Mouse (Mus musculus): Measurements from ENCODE around the gene Hint3.
"Not testable (repeated sequence)": the region's sequence is repeated elsewhere in the genome, so short reads cannot be mapped to it uniquely, and the experiment has no call there.

Gene Hint3

DNA sequence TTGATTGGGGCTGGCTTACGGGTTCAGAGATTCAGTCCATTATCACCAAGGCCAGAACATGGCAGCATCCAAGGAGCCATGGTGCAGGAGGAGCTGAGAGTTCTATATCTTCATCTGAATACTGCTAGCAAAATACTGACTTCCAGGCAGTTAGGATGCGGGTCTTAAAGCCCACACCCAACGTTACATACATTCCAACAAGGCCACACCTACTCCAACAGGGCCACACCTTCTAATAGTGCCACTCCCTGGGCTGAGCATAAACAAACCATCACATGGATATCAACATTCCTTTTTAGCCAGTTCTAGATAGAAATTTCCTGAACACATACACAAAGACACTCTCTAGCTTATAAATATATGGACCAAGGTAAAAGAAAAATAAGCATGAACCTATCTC lies at the start of gene Hint3:
TSS of gene Hint3 (minus strand) at position 120 of the 400 bp plus-strand sequence.
- no peak for DNase-seq (ENCODE audit: low read depth, low spot score)

DNA sequence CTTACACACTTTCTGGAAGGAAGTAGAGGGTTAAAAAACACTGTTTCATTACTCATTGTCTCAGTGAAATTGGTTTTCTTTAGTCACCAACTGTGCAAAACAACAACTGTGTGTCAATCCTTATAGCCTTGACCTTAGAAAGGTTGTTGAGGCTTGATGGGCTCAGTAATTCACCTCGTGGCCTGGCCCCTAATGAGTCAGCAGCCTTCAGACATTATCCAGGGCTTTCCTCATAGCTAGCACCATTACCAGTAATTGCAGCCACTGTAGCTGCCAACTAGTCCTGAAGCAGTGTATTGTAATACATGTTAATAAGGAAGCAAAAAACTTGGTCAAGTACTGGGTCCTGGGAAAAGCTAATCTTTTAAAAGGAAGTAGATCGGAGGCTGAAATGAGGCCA lies 48.6 kb upstream of the Hint3 start:
- peak; percentile 35 for DNase-seq (ENCODE audit: low read depth, low spot score)

DNA sequence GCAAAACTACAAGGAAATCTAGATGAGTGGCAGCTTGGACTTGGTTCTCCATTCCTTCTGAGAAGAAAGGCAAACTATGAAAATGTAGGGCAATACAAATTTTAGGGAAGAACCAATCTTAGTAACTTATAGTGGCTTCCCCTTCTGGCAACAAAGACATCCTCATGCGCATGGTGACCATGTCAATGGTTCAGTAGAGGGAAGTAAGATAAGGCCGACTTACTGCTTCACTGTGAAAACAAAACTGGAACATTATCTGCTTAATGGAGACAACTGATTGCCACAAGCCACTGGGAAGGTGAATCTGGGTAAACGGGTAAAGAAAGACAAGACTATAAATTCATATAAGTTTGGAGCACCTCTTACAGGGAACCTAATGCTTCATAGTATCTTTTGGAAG lies 45.4 kb upstream of the Hint3 start:
- DNase-seq (ENCODE audit: low read depth, low spot score), result no peak

DNA sequence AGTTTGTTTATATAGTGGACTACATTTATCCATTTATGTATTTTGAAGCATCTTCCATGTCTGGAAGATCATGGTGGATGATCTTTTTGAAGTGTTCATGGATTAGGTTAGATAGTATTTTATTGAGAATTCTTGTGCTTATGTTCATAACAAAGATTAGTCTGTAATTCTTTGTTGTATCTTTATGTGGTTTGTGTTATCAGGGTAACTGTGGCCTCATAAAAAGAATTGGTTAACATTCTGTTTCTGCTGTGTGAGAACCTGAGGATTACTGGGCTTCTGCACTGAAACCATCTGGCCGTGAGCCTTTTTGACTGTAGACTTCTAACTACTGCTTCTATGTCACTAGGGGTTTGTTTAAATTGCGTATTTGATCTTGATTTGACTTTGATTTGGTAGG lies 37.1 kb upstream of the Hint3 start:
- DNase-seq (ENCODE audit: low read depth, low spot score), result no peak

DNA sequence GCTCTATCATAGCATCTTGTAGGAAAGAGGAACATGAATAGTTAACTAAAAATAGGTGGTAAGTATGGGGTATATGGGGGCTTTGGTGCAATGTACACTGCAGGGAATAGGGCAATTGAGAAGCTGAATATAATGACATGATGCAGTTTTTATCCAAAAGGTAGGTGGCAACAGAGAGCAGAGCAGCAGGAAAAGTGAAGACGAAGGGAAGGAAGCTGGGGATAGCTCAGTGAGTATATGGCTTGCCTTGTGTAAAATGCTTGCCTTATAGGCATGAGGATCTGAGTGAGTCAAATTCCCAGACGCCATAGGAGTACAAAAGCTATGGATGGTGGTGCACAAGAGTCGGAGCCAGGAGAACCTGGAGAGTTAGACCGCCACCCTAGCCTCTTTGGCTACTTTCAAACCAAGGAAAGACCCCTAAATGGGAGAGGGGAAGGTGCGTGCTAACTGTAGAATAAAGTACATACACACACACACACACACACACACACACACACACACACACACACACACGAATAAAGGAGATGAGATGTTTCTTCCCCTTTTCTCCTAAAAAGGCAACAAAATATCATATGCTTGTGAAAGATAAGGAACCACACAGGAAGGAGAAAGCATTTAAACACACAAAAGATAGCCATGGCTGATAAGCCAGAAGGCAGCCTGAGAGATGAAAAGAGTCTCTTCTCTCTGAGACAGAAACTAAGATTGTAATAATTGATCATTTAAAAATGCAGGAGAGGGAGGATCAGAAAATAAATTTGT lies 31.3 kb upstream of the Hint3 start:
- DNase-seq (ENCODE audit: low read depth, low spot score), result peak; percentile 18

DNA sequence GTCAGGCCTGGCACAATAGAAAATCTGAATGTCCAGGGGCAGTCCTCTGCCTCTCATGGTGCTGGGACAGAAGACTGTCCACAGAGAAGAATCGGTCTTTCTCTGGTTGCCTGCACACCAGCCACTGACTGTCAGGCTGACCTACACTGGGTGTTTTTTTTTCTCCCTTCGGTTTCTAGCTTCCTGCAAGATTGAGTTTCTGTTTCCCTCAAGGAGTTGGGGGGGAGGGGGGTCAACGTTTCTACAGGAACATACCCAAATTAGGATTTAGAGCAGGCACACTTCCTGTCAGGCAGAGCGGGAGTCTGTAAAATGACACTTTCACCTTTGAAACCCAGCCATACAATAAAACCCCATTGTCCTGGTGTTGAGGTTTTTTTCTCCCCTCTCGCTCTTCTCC lies 26.2 kb upstream of the Hint3 start:
- peak; percentile 12 for DNase-seq (ENCODE audit: low read depth, low spot score)

DNA sequence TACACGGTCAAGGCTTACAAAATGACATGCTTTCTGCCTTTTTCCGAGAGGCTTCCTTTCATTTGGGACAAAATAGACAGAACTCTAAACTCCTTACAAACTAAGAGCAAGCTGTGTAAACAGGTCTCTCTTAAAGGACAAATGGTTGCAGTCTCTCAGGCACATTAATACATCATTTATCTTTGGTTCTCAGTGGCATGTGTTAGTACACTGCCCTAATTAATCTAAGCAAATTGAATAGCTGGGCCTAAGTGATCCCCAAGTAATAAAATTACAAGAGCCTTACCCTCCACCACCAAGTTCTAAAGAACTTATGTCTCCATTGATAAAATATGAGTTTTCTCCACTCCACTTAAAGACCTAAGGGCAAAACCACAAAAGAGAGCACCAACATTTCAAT lies 18.2 kb upstream of the Hint3 start:
- no peak for DNase-seq (ENCODE audit: low read depth, low spot score)

DNA sequence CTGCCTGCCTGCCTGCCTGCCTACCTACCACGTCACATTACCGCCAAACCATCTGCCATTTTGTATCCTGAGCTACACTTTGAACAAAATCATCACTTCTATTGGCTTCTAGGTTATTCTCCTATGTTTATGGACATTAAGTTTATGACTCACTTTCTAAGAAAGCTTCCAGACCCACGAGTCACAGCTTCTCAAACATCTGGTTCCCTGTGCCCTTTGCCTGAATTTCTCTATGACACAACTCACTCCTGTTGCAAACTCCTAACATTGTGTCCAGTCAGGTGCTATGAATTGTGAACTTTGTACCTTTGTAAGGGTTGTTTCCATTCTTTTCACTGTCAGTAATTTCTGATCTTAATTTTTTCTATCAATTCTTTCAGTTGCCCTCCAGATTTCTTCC lies 8.8 kb upstream of the Hint3 start:
- peak; percentile 88 for DNase-seq (ENCODE audit: low read depth, low spot score)

DNA sequence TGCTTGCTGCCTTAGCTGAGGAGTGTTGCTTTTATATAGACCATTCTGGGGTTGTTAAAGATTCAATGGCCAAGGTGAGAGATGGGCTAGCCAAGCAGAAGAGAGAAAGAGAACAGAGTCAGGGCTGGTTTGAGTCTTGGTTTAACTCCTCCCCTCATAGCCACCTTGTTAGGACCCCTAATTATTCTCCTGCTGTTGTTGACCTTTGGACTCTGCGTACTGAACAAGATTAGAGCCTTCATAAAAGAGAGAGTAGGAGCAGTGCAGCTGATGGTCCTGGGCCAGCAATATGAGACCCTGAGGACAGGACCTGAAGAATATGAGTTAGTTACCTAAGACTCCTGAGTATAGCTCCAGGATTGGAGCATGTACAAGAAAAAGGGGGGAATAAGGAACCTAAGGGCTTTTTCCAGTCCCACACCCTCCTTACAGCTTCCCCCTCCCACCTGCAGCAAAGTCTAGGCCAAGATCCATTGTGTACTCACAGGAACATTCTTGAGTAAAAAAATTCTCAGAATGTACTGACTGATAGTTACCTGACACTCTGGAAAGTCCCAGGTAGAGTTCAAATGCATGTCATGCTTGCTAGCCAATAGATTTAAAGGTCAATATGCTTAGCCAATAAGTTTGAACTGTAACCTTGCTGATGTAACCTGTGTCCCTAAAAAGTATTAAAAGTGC lies 7.2 kb upstream of the Hint3 start:
- not testable (repeated sequence) for DNase-seq (ENCODE audit: low read depth, low spot score)

DNA sequence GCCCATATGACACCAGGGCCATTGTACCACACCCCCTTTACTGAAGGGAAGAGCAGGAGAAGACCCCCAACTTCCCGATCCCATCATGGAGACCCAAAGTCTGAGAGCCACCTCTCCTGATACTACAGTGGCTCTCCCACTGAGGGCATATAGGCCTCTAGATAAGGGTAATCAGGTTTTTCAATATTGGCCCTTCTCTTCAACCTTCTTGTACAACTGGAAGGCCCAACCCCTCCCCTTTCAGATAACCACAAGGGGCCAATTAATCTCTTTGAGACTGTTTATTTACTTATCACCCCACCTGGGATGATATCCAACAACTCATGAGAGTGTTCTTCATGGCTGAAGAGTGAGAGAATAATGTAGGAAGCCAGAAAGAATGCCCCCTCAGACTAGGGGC lies 3.3 kb upstream of the Hint3 start:
- no peak for DNase-seq (ENCODE audit: low read depth, low spot score)

DNA sequence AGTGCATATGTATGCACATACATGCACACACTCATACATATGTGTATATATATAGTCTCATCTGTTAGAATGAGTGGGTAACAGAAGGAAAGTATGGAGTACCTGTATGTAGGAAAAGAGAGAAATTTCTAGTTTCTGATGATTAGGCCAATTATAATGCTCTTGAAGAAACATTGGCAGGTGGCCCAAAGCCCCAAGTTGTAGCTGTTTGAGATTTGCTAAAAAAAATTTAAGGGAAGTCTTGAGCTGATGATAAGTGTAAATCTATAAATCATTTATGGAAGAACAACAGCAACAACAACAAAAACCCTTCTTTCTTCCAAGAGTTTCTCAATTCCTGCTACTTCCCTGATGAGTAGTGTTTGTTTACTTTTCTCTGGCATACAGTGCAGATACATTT lies 545 bp upstream of the Hint3 start:
- DNase-seq (ENCODE audit: low read depth, low spot score), result no peak

DNA sequence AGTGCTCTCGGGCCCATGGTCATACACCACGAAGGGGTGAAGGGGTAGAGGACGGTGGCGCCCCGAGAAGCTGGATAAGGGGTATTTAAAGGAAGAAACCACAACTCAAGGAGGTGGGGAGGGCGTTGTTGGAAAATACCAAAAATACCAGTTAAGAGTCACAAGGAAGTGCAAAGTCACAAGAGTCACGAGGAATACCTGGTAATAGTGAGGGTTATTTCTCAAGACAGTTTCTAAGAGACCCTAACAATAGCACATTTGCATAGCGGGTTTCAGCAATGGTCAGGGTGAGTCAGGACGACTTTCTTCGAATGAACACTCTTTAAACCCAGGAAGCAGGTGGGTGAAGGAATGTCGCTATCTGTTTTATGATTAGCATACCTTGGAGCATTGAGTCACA lies 988 bp downstream of the Hint3 start:
- not testable (repeated sequence) for DNase-seq (ENCODE audit: low read depth, low spot score)

DNA sequence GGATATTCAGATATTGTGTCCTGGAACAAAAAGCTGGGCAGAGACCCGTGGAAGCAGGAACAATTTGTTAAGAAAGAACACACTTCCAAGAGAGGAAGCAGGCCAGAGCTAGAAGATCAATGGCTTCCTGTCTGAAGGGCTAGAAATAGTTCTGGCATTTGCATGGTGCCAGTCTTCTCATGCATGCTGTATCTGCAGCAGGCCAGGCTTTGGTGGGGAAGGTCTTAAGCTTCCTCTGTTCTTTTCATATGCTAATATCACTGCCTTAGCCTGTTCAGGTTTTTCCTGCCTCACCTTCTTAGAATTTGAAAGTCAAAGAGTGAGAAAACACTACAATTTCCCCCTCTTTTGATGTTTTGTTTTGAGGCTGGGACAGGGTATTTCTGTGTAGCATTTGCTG lies 1.9 kb downstream of the Hint3 start:
- DNase-seq (ENCODE audit: low read depth, low spot score), result no peak

DNA sequence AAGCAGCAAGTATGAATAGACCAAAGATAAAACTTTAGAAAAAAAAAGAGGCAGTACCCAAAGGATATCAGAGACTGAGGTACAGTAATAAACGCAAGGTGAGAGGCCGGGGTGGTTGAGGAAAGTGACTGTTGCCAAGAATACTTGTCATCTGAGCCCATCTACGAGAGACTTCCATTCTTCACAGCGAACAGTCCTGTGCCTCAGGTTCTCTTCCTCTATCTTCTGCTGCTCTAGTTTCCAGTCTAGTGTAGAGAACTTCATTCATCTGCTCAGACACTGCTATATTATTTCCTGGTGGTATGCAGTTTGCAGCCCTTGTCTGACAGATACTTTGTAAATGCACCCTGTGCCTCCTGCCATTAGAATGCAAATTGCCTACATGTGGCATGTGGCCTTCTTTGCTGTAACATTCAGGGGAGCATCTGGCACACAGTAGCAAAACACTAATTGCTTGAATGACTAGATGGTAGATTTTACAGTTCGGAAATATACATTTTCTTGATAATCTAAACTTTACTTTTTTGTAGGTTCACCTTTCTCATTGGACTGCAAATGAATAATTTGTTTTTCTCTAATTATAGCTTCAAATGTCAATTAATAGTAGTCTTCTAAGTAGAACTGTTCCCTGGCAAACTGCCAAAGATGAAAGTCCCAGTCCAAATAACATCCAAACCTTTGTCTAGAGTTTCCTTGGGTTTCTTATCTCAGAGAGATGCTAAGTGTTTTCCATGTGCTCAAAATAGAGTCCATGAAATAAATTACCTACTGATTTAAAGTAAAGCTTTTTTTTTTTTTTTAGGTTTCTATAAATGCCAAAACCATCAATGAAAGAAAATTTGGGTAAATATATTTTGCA lies 5.0 kb downstream of the Hint3 start:
- DNase-seq (ENCODE audit: low read depth, low spot score), result no peak

DNA sequence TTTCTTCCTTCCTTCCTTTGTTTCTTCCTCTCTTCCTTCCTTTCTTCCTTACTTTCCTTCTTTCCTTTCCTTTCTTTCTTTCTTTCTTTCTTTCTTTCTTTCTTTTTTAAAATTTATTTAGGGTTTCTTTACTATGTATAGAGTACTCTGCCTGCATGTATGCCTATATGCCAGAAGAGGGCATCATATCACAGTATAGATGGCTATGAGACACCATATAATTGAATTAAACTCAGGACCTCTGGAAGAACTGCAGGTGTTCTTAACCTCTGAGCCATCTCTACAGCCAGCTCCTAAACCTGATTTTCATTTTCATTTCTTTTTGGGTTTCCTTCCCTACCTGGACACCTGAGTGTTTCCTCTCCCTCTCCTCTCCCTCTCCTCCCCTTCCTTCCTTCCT lies 6.5 kb downstream of the Hint3 start:
- DNase-seq (ENCODE audit: low read depth, low spot score), result peak; percentile 56

DNA sequence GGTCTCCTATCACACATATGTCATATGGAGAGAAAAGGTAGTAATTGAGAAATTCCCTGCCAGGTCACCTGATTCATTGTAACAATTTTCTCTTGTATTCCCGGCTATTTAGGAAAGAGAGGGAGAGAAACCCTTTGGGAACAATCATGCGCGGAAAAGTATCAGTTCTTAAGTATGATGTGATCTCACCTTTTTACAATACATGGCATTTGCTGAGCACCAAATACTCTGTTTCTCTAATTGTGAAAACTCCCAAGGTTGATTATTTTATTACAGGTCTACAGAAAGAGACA lies 10.6 kb downstream of the Hint3 start:
- DNase-seq (ENCODE audit: low read depth, low spot score), result no peak

DNA sequence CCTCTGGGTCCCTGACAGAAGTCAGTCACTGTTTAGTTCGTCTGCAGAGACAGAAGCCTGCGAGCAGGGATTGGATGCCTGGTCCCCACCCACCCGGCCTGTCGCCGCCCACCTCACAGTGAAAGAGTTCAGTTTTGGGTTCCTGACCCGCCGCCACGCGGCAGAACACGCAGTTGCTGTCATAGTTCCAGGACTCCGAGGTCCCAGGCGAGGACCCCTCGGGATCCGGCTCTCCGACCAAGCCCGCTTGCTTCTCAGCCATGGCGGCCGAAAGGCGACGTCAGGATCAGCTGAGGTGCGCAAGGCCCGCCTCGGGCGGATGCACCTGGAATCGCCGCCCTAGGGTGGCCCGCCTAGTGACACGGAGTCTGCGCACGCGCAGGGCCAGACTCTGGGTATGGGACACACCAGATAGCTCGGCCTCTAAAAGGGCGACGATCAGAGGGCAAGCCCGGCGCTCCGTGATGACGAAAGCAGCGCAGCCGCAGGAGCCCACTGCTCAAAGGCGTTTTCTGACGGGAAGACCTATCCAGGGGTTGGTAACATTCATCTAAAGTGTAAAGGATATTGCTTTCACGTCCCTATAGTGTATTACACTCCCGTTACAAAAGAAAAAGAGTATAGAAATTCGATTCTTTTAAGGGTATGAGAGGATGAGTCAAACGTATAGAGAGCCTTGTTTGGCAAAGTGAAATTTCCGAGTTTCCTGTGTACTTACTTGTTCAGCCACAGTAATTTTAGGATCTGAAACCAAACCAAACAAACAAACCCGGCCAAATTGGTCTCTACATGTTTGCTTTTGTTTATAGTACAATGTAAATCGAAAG lies 11.1 kb downstream of the Hint3 start:
- DNase-seq (ENCODE audit: low read depth, low spot score), result peak; percentile 97

DNA sequence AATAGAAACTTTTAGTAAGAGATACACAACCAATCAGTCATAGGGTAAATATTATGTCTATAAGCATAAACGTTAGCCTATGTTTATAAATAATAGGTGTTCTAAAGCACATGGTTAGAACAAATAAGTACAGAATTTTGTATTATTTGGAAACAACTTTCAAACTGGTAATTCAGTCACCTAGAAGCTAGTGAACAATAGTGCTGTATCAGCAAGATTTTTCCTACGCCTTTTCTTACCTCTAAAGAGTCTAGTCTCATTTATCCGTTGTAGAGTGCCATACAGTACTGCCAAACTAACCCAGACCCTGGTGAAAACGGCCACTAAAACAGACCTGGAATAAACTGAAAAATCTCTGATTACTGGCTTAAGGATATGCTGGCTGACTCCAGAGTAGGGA lies 16.4 kb downstream of the Hint3 start:
- no peak for DNase-seq (ENCODE audit: low read depth, low spot score)

DNA sequence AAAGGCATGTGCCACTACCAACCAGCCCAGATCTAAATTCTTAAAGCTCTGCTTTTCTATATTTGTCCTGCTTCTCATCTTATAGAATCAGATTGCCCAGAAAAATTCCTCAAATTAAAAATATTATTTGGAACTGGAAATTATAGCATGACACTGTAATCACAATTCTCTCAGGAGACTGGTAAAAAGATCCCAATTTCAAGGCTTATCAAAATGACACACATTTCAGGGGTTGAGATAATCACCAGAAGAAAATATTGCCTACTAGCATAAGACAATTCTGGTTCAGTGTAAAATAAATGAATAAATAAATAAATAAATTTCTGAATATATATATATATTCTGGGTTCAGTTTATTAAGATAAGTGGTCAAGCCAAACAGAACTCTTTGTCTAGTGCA lies 19.8 kb downstream of the Hint3 start:
- DNase-seq (ENCODE audit: low read depth, low spot score), result no peak

DNA sequence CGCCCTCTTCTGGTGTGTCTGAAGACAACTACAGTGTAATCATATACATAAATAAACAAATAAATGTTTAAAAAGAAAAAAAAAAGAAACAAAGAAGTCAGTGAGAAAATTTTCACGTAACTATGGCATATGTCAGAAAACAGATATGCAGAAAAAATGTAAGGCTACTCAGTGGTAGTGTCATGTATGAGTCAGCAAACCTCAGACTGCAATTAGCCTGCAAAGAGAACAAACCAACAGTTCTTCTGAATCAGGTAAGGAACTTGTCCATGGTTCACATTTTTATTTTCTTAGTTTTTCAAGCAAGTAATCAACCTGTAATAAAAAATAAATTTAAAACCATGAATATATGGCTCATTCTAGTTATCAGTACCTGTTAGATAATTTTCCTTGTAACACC lies 21.3 kb downstream of the Hint3 start:
- peak; percentile 73 for DNase-seq (ENCODE audit: low read depth, low spot score)

DNA sequence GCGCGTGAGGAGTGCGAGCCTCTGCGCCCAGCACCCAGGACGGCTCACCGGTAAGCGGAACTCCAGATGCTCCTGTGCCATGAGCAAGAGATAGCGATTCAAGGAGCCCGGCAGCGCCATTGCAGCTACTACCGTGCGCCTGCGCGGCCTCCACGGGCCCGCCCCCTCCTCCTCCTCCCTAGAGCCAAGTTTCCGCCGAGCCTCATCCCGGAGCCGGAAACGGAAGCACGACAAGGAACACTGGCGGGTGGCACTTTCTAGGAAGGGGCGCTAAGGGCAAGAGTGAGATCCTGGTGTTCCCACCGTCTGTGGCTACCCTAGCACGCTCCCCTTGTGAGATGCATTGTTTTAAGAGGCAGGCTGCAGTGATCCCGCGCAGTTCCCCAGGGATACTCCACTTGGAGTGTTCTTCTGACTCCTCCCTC lies 28.9 kb downstream of the Hint3 start, which contains the start of gene Trmt11:
TSS of gene Trmt11 (minus strand) at position 208 of the 425 bp plus-strand sequence.
- peak; percentile 89 for DNase-seq (ENCODE audit: low read depth, low spot score)

DNA sequence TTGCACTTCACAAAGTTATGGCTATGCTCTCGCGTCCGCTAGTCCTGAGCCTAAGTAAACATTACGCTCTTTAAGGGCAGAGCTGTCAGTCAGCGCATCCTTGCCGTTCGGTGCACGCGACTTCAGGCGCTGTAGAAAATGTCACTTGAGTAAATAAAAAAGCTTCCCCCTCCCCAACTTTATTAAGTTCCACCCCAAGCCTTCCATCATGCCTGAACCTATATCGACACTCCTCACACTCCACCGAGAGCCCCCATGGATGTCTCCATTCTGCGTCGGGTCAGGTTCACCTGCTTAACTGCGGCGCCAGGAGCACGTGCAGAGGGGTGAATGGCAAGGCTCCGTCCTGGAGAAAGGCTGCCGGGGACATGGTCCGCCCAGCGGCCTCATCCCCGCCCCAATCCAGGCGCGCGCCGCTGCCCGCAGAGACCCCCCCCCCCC lies 29.3 kb downstream of the Hint3 start:
- peak; percentile 27 for DNase-seq (ENCODE audit: low read depth, low spot score)
